Mouse (Mus musculus): Measurements from ENCODE around the gene Prss53. TPM values are rescaled to one million over a fixed set of nuclear protein-coding genes. Genes with fewer than 3 reads are reported as not detected.
"Not testable (repeated sequence)": the region's sequence is repeated elsewhere in the genome, so short reads cannot be mapped to it uniquely, and the experiment has no call there.

Gene Prss53
- total RNA-seq, 2 experiments from 2014 or later: 0.49 to 0.73 TPM

DNA sequence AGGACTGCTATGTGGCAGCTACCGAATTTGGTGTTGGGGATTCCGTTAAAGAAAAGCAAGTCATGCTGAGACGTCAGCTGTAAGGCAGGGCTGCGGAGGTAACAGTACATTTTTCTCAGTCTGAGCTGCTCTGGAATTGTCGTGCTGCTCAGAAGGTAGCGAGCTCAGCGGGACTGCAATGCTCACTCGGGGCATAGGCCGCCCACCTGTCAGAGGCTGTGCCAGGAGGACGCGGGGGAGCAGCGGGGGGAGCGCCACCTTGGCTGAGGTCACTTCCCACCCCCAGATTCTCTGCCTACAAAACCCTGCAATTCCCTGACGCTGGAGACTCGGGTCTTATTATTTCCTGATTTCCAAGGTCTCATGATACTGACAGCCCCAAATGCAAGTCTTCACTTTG lies 49.9 kb downstream of the Prss53 start:
- DNase-seq (ENCODE audit: extremely low spot score in 1 of 2, low spot score in 2 of 2): peak; percentile 56 to 87
- intact Hi-C loops (cut with DNase I): no loop called here

DNA sequence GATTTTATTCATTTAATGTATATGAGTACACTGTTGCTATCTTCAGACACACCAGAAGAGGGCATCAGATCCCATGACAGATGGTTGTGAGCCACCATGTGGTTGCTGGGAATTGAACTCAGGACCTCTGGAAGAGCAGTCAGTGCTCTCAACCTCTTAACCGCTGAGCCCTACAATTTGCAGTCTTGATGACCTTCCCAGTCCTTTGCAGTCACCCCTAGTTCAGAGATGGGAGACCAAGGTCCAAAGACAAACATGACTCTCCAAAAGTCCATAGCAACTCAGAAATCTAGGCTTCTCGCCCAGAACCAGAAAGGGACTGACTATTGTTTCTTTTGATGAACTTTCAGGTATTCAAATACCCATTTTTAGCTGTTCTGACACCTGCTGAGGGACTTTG lies 50.7 kb downstream of the Prss53 start:
- intact Hi-C loops (cut with DNase I); DNase-seq (ENCODE audit: extremely low spot score in 1 of 2, low spot score in 2 of 2): not testable (repeated sequence)

DNA sequence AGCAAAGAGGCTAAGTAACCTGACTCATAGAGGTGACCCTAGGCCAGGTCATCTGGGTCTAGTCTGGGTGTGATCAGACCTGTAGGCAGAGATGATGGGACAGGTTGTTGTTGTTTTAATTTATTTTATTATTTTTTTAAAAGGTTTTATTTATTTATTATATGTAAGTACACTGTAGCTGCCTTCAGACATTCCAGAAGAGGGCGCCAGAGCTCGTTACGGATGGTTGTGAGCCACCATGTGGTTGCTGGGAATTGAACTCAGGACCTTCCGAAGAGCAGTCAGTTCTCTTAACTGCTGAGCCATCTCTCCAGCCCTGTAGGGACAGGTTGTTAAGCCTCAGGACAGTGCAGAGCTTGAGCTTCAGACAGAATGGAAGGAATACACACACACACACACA lies 52.9 kb downstream of the Prss53 start:
- DNase-seq (ENCODE audit: extremely low spot score in 1 of 2, low spot score in 2 of 2); intact Hi-C loops (cut with DNase I): not testable (repeated sequence)

DNA sequence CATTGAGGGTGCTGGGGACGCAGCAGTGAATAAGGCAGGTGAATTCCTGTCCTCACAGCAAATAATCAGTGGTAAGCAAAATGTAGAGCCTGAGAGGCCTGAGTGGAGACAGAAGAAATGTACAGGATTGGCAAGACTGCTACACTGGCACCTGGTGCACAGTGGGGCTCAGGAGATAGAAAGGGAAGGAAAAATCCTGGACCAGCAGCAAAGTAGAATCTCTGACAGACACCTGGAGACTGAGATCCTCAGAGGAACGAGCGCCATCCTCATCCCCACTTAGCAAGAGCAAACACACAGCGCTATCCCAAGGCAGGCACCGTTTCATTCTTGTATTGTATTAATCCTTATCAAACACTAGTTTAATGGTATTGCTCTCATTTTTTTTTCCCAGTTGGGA lies 53.3 kb downstream of the Prss53 start:
- DNase-seq (ENCODE audit: extremely low spot score in 1 of 2, low spot score in 2 of 2): no peak
- intact Hi-C loops (cut with DNase I): no loop called here

Other genes starting within 250 kb of the Prss53 start
- gene Bcl7c, start 182.0 kb downstream of the Prss53 start, total RNA-seq (2021): 10 to 100 TPM; 55.1 to 55.9 TPM
- 1 to 10 TPM; 2.9 to 4.5 TPM for gene Ctf1, start 178.2 kb downstream of the Prss53 start, total RNA-seq (2021)
- not detected for gene Ctf2, start 158.8 kb downstream of the Prss53 start, total RNA-seq (2021)
- gene Fbxl19, start 146.4 kb downstream of the Prss53 start, total RNA-seq (2021): 100 to 1,000 TPM in 1 of 2 experiments, 10 to 100 TPM in 1; 99.3 to 107 TPM
- gene Orai3, start 121.2 kb downstream of the Prss53 start, total RNA-seq (2021): 10 to 100 TPM; 17.4 to 19.6 TPM
- 10 to 100 TPM; 35.0 to 40.9 TPM for gene Setd1a, start 114.3 kb downstream of the Prss53 start, total RNA-seq (2021)
- 1 to 10 TPM; 3.0 to 4.7 TPM for gene Gm49388, start 105.4 kb downstream of the Prss53 start, total RNA-seq (2021)
- gene Hsd3b7, start 90.4 kb downstream of the Prss53 start, total RNA-seq (2021): 1 to 10 TPM; 2.4 to 4.5 TPM
- 10 to 100 TPM; 48.0 to 52.9 TPM for gene Stx4a, start 66.7 kb downstream of the Prss53 start, total RNA-seq (2021)
- gene Stx1b, start 66.4 kb downstream of the Prss53 start, total RNA-seq (2021): 100 to 1,000 TPM; 340 to 347 TPM
- 10 to 100 TPM; 24.7 to 24.8 TPM for gene Zfp646, start 14.7 kb downstream of the Prss53 start, total RNA-seq (2021)
- gene Zfp668, start 14.1 kb downstream of the Prss53 start, total RNA-seq (2021): 10 to 100 TPM; 23.3 to 26.0 TPM
- gene Gm21974, start 4.5 kb upstream of the Prss53 start, total RNA-seq (2021): not detected
- gene Vkorc1, start 4.6 kb upstream of the Prss53 start, total RNA-seq (2021): 10 to 100 TPM; 23.9 to 24.6 TPM
- gene Bckdk, start 13.1 kb upstream of the Prss53 start, total RNA-seq (2021): 10 to 100 TPM; 43.0 to 43.2 TPM
- gene Kat8, start 21.5 kb upstream of the Prss53 start, total RNA-seq (2021): 10 to 100 TPM; 24.2 to 26.9 TPM
- under 1 TPM; 0.64 to 0.81 TPM for gene Prss8, start 39.1 kb upstream of the Prss53 start, total RNA-seq (2021)
- gene Prss36, start 55.8 kb upstream of the Prss53 start, total RNA-seq (2021): 10 to 100 TPM; 12.2 to 14.4 TPM
- 100 to 1,000 TPM; 387 to 389 TPM for gene Fus, start 76.5 kb upstream of the Prss53 start, total RNA-seq (2021)
- gene Pycard, start 102.9 kb upstream of the Prss53 start, total RNA-seq (2021): 1 to 10 TPM; 3.7 to 5.5 TPM
- gene Trim72, start 113.0 kb upstream of the Prss53 start, total RNA-seq (2021): under 1 TPM; 0.39 to 0.62 TPM
- 1 to 10 TPM; 8.5 to 8.7 TPM for gene Itgam, start 171.7 kb upstream of the Prss53 start, total RNA-seq (2021)
- gene Gm49368, start 171.7 kb upstream of the Prss53 start, total RNA-seq (2021): under 1 TPM in 1 of 2 experiments, not detected in 1; 0.09 TPM
- gene Itgax, start 238.6 kb upstream of the Prss53 start, total RNA-seq (2021): under 1 TPM in 1 of 2 experiments, not detected in 1; 0.30 TPM

Data from left cerebral cortex, postnatal 10 days (tissue).